Comparison of ENCODE assay signal across 12 mouse cellular contexts in genomic region chr14:31413475-31414086, GRCm38 (mm10). TPM values are rescaled to one million over a fixed set of nuclear protein-coding genes. Genes with fewer than 3 reads are reported as not detected.
DNase-seq lines count a peak whose midpoint lies in the region; ATAC-seq and TF ChIP-seq lines count a peak whose summit lies in the region.
"Had no signal": no experiment of that assay in that cellular context is flagged by ENCODE, and none has a peak within 500 bp of the region (broad histone marks: within the 10 kb centered on the region; RNA-seq: fewer than 3 reads in every experiment).

No protein-coding gene starts in this region.

- H3K4me1 ChIP-seq in liver, embryonic 15.5 days (replicated peaks): peaks cover 82% of the 10 kb centered on the region
- peaks cover 17% of the 10 kb centered on the region for H3K4me1 ChIP-seq in liver, embryonic 11.5 days (replicated peaks; ENCODE audit: control insufficient read depth, insufficient read depth, low read length)
- H3K4me1 ChIP-seq in bone marrow macrophage, adult 2 months (ENCODE audit: control insufficient read depth, insufficient read depth, low read length): peaks cover 63% of the 10 kb centered on the region

- H3K27me3 ChIP-seq in liver, embryonic 15.5 days: no peaks in the 10 kb centered on the region
- H3K27me3 ChIP-seq in liver, embryonic 11.5 days (replicated peaks; ENCODE audit: control insufficient read depth, insufficient read depth, low read length): no peaks in the 10 kb centered on the region

- no peak for ATAC-seq in liver, embryonic 15.5 days (ENCODE audit: insufficient read depth)
- ATAC-seq in liver, embryonic 11.5 days (replicated peaks; ENCODE audit: low FRiP score): no peak
- ATAC-seq in megakaryocyte, adult 5-6 weeks (ENCODE audit: poor library complexity, severe bottlenecking): peak; percentile 88
- ATAC-seq in activated CD4-positive, CD25-positive, alpha-beta regulatory T cell, adult 4 months: no peak

- TF ChIP-seq POLR2A in bone marrow macrophage, adult 2 months (IDR thresholded peaks at IDR 0.05; ENCODE audit: borderline replicate concordance, low read depth, low read length): no peak

- H3K36me3 ChIP-seq in liver, embryonic 15.5 days (replicated peaks): 0 out of 2 replicates have a peak, but pooled peaks cover 12% of the 10 kb centered on the region
- no peaks in the 10 kb centered on the region for H3K36me3 ChIP-seq in liver, embryonic 11.5 days (ENCODE audit: control insufficient read depth, insufficient read depth, low read length)

- H3K9me3 ChIP-seq in liver, embryonic 15.5 days (replicated peaks): no peaks in the 10 kb centered on the region
- no peaks in the 10 kb centered on the region for H3K9me3 ChIP-seq in liver, embryonic 11.5 days (ENCODE audit: control insufficient read depth, low read length)

- H3K9ac ChIP-seq in liver, embryonic 15.5 days: no peak overlapping the region
- no peak overlapping the region for H3K9ac ChIP-seq in liver, embryonic 11.5 days (ENCODE audit: low read depth, low read length)

- 32% methylated on average over 6 of the region's 6 CpGs for WGBS in liver, embryonic 15.5 days (ENCODE audit: insufficient replicate concordance)
- WGBS in liver, embryonic 11.5 days: 54% methylated on average over 6 of the region's 6 CpGs

- peak overlapping the region; percentile 96 for H3K27ac ChIP-seq in gastrocnemius, adult 2 months
- H3K27ac ChIP-seq in liver, embryonic 15.5 days (replicated peaks): peak overlapping the region; percentile 70
- H3K27ac ChIP-seq in liver, embryonic 11.5 days (ENCODE audit: low read depth, low read length): no peak overlapping the region
- H3K27ac ChIP-seq in bone marrow macrophage, adult 2 months (ENCODE audit: insufficient read depth, low read depth, low read length): peak overlapping the region; percentile 84

- TF ChIP-seq CTCF in gastrocnemius, adult 2 months (IDR thresholded peaks at IDR 0.05): no peak
- no peak for TF ChIP-seq CTCF in bone marrow macrophage, adult 2 months (IDR thresholded peaks at IDR 0.05; ENCODE audit: low read depth, low read length)

- intact Hi-C loops in gastrocnemius, adult 2 months (cut with DNase I): loop anchor here (2.0 kb wide), 1 partner anchor 15 kb away; no protein-coding TSS in a partner anchor

- H3K4me3 ChIP-seq in gastrocnemius, adult 2 months: peak overlapping the region; percentile 50
- H3K4me3 ChIP-seq in liver, embryonic 15.5 days (replicated peaks): no peak overlapping the region
- H3K4me3 ChIP-seq in liver, embryonic 11.5 days (ENCODE audit: low read depth, low read length): no peak overlapping the region
- no peak overlapping the region for H3K4me3 ChIP-seq in bone marrow macrophage, adult 2 months (ENCODE audit: insufficient read depth, low read length)

- H3K4me2 ChIP-seq in liver, embryonic 15.5 days: no peak overlapping the region
- no peak overlapping the region for H3K4me2 ChIP-seq in liver, embryonic 11.5 days

- no peak for DNase-seq in gastrocnemius, adult 2 months
- DNase-seq in gastrocnemius, adult 18-20 months (ENCODE audit: low spot score): no peak
- DNase-seq in liver, embryonic 11.5 days (ENCODE audit: low spot score): no peak
- no peak for DNase-seq in natural killer cell, adult 2 months (ENCODE audit: low spot score in 2 of 2)
- DNase-seq: kidney, adult 8-10 months; left cerebral cortex, postnatal 4 days; midbrain, embryonic 14.5 days; thymus, adult 18-20 months had no signal

RNA-seq across cellular contexts. Expression of gene Sh3bp5, which starts 22.3 kb away (rescaled TPM):
- 10 to 100 TPM; 55.1 to 58.5 TPM for total RNA-seq in gastrocnemius, adult 2 months (2021)
- total RNA-seq in gastrocnemius, adult 18-20 months (2021): 10 to 100 TPM; 53.6 to 65.7 TPM
- 16.9 and 21.5 TPM in 2 replicates for polyA plus RNA-seq in liver, embryonic 15.5 days (2015; fragmentation: Nextera tagmentation; extraction: Ambion mirVana)
- polyA plus RNA-seq in liver, embryonic 11.5 days (2014; fragmentation: Nextera tagmentation; extraction: Ambion mirVana): 15.0 and 17.3 TPM in 2 replicates
- polyA plus RNA-seq in bone marrow macrophage, adult 2 months (2012; ENCODE audit: insufficient read depth, insufficient read length, missing spikeins): 93.0 and 99.5 TPM in 2 replicates
- 52.3 and 52.8 TPM in 2 replicates for total RNA-seq in megakaryocyte, adult 5-6 weeks (2015)
- 26.4 and 36.1 TPM in 2 replicates for total RNA-seq in megakaryocyte, adult 5-6 weeks (2017)
- polyA plus RNA-seq in activated CD4-positive, CD25-positive, alpha-beta regulatory T cell, adult 4 months (2017; shearing (Covaris generic)): 10 to 100 TPM; 13.1 to 13.9 TPM
